14 mouse cellular contexts compared by ENCODE assay signal in genomic region chr16:30854716-30855115, GRCm38 (mm10).
"Had no signal": no experiment of that assay in that cellular context is flagged by ENCODE, and none has a peak within 500 bp of the region (broad histone marks: within the 10 kb centered on the region; RNA-seq: fewer than 3 reads in every experiment).

No protein-coding gene starts in this region.

- H3K36me3 ChIP-seq: limb, embryonic 13.5 days; liver, embryonic 13.5 days; lung, embryonic 15.5 days; midbrain, embryonic 13.5 days; neural tube, embryonic 13.5 days had no signal

- ATAC-seq: liver, postnatal 0 days; midbrain, embryonic 13.5 days had no signal

- H3K4me2 ChIP-seq: limb, embryonic 13.5 days; liver, embryonic 13.5 days; lung, embryonic 15.5 days; midbrain, embryonic 13.5 days; neural tube, embryonic 13.5 days had no signal

- H3K9ac ChIP-seq: limb, embryonic 13.5 days; liver, embryonic 13.5 days; liver, postnatal 0 days; lung, embryonic 15.5 days; midbrain, embryonic 13.5 days; neural tube, embryonic 13.5 days had no signal

- H3K9me3 ChIP-seq: limb, embryonic 13.5 days; liver, embryonic 13.5 days; lung, embryonic 15.5 days; midbrain, embryonic 13.5 days; neural tube, embryonic 13.5 days had no signal

- H3K27ac ChIP-seq: kidney, postnatal 0 days; limb, embryonic 13.5 days; liver, embryonic 13.5 days; lung, embryonic 15.5 days; macrophage; midbrain, embryonic 13.5 days; neural tube, embryonic 13.5 days; stomach, postnatal 0 days had no signal

- H3K4me1 ChIP-seq: limb, embryonic 13.5 days; liver, embryonic 13.5 days; lung, embryonic 15.5 days; midbrain, embryonic 13.5 days; neural tube, embryonic 13.5 days had no signal

- H3K27me3 ChIP-seq: limb, embryonic 13.5 days; liver, embryonic 13.5 days; lung, embryonic 15.5 days; midbrain, embryonic 13.5 days; neural tube, embryonic 13.5 days had no signal

- DNase-seq: kidney, adult 18-20 months; kidney, postnatal 36 days; liver, embryonic 13.5 days; liver, postnatal 0 days; lung, postnatal 14 days; right cerebral cortex, postnatal 14 days; thymus, postnatal 4 days had no signal

- H3K4me3 ChIP-seq: limb, embryonic 13.5 days; liver, embryonic 13.5 days; lung, embryonic 15.5 days; midbrain, embryonic 13.5 days; neural tube, embryonic 13.5 days had no signal
